In genomic region chr1:24901278-24901677, GRCm38 (mm10) we compare ENCODE assay signal across 8 mouse cellular contexts.
DNase-seq lines count a peak whose midpoint lies in the region; ATAC-seq and TF ChIP-seq lines count a peak whose summit lies in the region.

No protein-coding gene starts in this region.

- WGBS in hindbrain, embryonic 11.5 days: 33% methylated on average over 2 of the region's 2 CpGs
- 36% methylated on average over 2 of the region's 2 CpGs for WGBS in hindbrain, embryonic 16.5 days

- no peaks in the 10 kb centered on the region for H3K9me3 ChIP-seq in hindbrain, embryonic 11.5 days (ENCODE audit: control insufficient read depth, low read length)
- no peaks in the 10 kb centered on the region for H3K9me3 ChIP-seq in hindbrain, embryonic 16.5 days (ENCODE audit: control insufficient read depth, low read length)

- no peak overlapping the region for H3K27ac ChIP-seq in hindbrain, embryonic 11.5 days (ENCODE audit: low read depth, low read length)
- H3K27ac ChIP-seq in hindbrain, embryonic 16.5 days (ENCODE audit: low read depth, low read length): no peak overlapping the region
- no peak overlapping the region for H3K27ac ChIP-seq in left cerebral cortex, adult 2 months

- no peaks in the 10 kb centered on the region for H3K36me3 ChIP-seq in hindbrain, embryonic 11.5 days (ENCODE audit: control insufficient read depth, insufficient read depth, low read length)
- H3K36me3 ChIP-seq in hindbrain, embryonic 16.5 days (ENCODE audit: control insufficient read depth, insufficient read depth, low read length): no peaks in the 10 kb centered on the region

- peak; percentile 74 for TF ChIP-seq CTCF in left cerebral cortex, adult 2 months (IDR thresholded peaks at IDR 0.05)

- DNase-seq in hindbrain, embryonic 11.5 days (ENCODE audit: low spot score): peak; percentile 80
- DNase-seq in MN1 (ENCODE audit: low spot score): peak; percentile 28
- DNase-seq in cerebellum, adult 9-11 months: peak; percentile 58
- DNase-seq in frontal cortex, postnatal 14 days (ENCODE audit: low spot score in 2 of 2): peak; percentile 25 to 60
- DNase-seq in left cerebral cortex, adult 2 months (ENCODE audit: extremely low spot score in 1 of 2, low spot score in 2 of 2): peak; percentile 70 to 78
- DNase-seq in retina, postnatal 1 day: peak; percentile 63

- H3K4me2 ChIP-seq in hindbrain, embryonic 11.5 days (replicated peaks; ENCODE audit: low read depth, low read length): no peak overlapping the region
- no peak overlapping the region for H3K4me2 ChIP-seq in hindbrain, embryonic 16.5 days (ENCODE audit: low read length)

- H3K4me1 ChIP-seq in hindbrain, embryonic 11.5 days (replicated peaks; ENCODE audit: control insufficient read depth, insufficient read depth, low read length): no peaks in the 10 kb centered on the region
- no peaks in the 10 kb centered on the region for H3K4me1 ChIP-seq in hindbrain, embryonic 16.5 days (ENCODE audit: control insufficient read depth, insufficient read depth, low read depth, low read length)

- H3K27me3 ChIP-seq in hindbrain, embryonic 11.5 days (ENCODE audit: control insufficient read depth, insufficient read depth, low read length): no peaks in the 10 kb centered on the region
- no peaks in the 10 kb centered on the region for H3K27me3 ChIP-seq in hindbrain, embryonic 16.5 days (replicated peaks; ENCODE audit: control insufficient read depth, insufficient read depth, low read length)

- intact Hi-C loops in left cerebral cortex, adult 2 months (cut with DNase I): loop anchor here (5.0 to 10.0 kb wide), 5 partner anchors 184 to 926 kb away; partner anchors contain the start of gene Adgrb3

- H3K9ac ChIP-seq in hindbrain, embryonic 11.5 days (ENCODE audit: low read depth, low read length): no peak overlapping the region
- no peak overlapping the region for H3K9ac ChIP-seq in hindbrain, embryonic 16.5 days (ENCODE audit: low read depth, low read length)

- ATAC-seq in hindbrain, embryonic 11.5 days (ENCODE audit: low FRiP score): peak; percentile 33; the same call in 1 of the 2 replicates
- ATAC-seq in hindbrain, embryonic 16.5 days: no peak
- no peak for ATAC-seq in inflammation-experienced regulatory T-cells, adult 6 months

- H3K4me3 ChIP-seq in hindbrain, embryonic 11.5 days (ENCODE audit: low read depth, low read length): no peak overlapping the region
- no peak overlapping the region for H3K4me3 ChIP-seq in hindbrain, embryonic 16.5 days (ENCODE audit: low read length)
- H3K4me3 ChIP-seq in left cerebral cortex, adult 2 months: no peak overlapping the region

Comparison
In these comparisons a context has a peak if more than half of its experiments do, and no peak if none do; other contexts are left out.
1. DNase-seq: peak in every context shown above with its lines; median percentile 80 in hindbrain, embryonic 11.5 days; 74 in left cerebral cortex, adult 2 months; 63 in retina, postnatal 1 day; 58 in cerebellum, adult 9-11 months; 42 in frontal cortex, postnatal 14 days; 28 in MN1.